Mouse (Mus musculus) midbrain, embryonic 16.5 days (tissue): Measurements from ENCODE around the gene Ankrd34c. TPM values are rescaled to one million over a fixed set of nuclear protein-coding genes. Genes with fewer than 3 reads are reported as not detected.

ENCODE experiments used
- ATAC-seq: fragments of 200-750 bp; cut with Nextera tagmentation; 2 replicates; pipeline ENCODE4 v1.8.0; 2017; ENCODE audit warnings: moderate TSS enrichment
- H3K27ac ChIP-seq: fragments of 300-500 bp; sonication (generic); 2 replicates; pipeline ENCODE4 v1.5.1; 2014; ENCODE audit warnings: mild to moderate bottlenecking, low read length, mixed read lengths
- H3K27me3 ChIP-seq: fragments of 300-500 bp; sonication (generic); 2 replicates; pipeline ENCODE4 v1.6.1; 2014; ENCODE audit warnings: low read depth, low read length, mixed read lengths; ENCODE audit not compliant: control insufficient read depth, insufficient read depth
- H3K36me3 ChIP-seq: fragments of 300-500 bp; sonication (generic); 2 replicates; pipeline ENCODE4 v1.6.1; 2014; ENCODE audit warnings: mild to moderate bottlenecking, low read length, moderate library complexity, mixed read lengths; ENCODE audit not compliant: control insufficient read depth, insufficient read depth
- H3K4me1 ChIP-seq: fragments of 300-500 bp; sonication (generic); 2 replicates; pipeline ENCODE4 v1.6.1; 2014; ENCODE audit warnings: mild to moderate bottlenecking, low read length, mixed read lengths; ENCODE audit not compliant: control insufficient read depth, insufficient read depth
- H3K4me2 ChIP-seq: fragments of 300-500 bp; sonication (generic); 2 replicates; pipeline ENCODE4 v1.6.1; 2014; ENCODE audit warnings: mild to moderate bottlenecking, low read length, mixed read lengths
- H3K4me3 ChIP-seq: fragments of 300-500 bp; sonication (generic); 2 replicates; pipeline ENCODE4 v1.5.1; 2014; ENCODE audit warnings: low read depth, mild to moderate bottlenecking, low read length, moderate library complexity, mixed read lengths
- H3K9ac ChIP-seq: fragments of 300-500 bp; sonication (generic); 2 replicates; pipeline ENCODE4 v1.6.1; 2014; ENCODE audit warnings: low read depth, low read length, mixed read lengths
- H3K9me3 ChIP-seq: fragments of 300-500 bp; sonication (generic); replicated peaks from 2 replicates; pipeline ENCODE4 v1.6.1; 2014; ENCODE audit warnings: mild to moderate bottlenecking, low read length, mixed read lengths; ENCODE audit not compliant: control insufficient read depth, poor library complexity, severe bottlenecking
- WGBS: fragments of 180-500 bp; shearing (Covaris S2); extraction: QIAGEN DNeasy Blood & Tissue Kit; methylation state at CpG from one replicate; pipeline ENCODE4 v1.1.7; 2014; 5-methylcytosine and 5-hydroxymethylcytosine counted together
- polyA plus RNA-seq: library from polyadenylated mRNA; unstranded; fragments of >200 nt; fragmentation: Nextera tagmentation; extraction: Ambion mirVana; gene quantifications from 2 replicates; pipeline ENCODE4 v1.2.1, GENCODE M21; 2015

The Ankrd34c gene
- polyA plus RNA-seq, 1 experiment from 2014 or later: 0.34 TPM

- no peak for ATAC-seq
- H3K36me3 ChIP-seq: no peaks in the 10 kb centered on the region
- H3K4me2 ChIP-seq: no peak overlapping the region
- H3K9me3 ChIP-seq: no peaks in the 10 kb centered on the region
- no peak overlapping the region for H3K9ac ChIP-seq
- H3K4me1 ChIP-seq: peaks cover 3% of the 10 kb centered on the region; the same call in 1 of the 2 replicates
- no peak overlapping the region for H3K27ac ChIP-seq
- no peak overlapping the region for H3K4me3 ChIP-seq
- H3K27me3 ChIP-seq: peaks cover 8% of the 10 kb centered on the region
These were observed 1.8 kb upstream of the Ankrd34c start for GRCm38 (mm10) chr9:89740041-89740440.

GRCm38 (mm10) chr9:89737888-89738287, 387 bp downstream of the Ankrd34c start:
- Histone ChIP-seq H3K27ac (no peak overlapping the region), H3K9ac (no peak overlapping the region), H3K9me3 (no peaks in the 10 kb centered on the region), H3K4me3 (peak overlapping the region; percentile 33), H3K27me3 (peaks cover 8% of the 10 kb centered on the region), H3K4me2 (peak overlapping the region; percentile 59), H3K36me3 (no peaks in the 10 kb centered on the region), H3K4me1 (peaks cover 3% of the 10 kb centered on the region; the same call in 1 of the 2 replicates)
- 9% methylated on average over 6 of the region's 6 CpGs for WGBS
- peak; percentile 73 for ATAC-seq

GRCm38 (mm10) chr9:89736932-89737705, 1.2 kb downstream of the Ankrd34c start:
- 6% methylated on average over 20 of the region's 20 CpGs for WGBS
- peaks cover 3% of the 10 kb centered on the region; the same call in 1 of the 2 replicates for H3K4me1 ChIP-seq
- no peaks in the 10 kb centered on the region for H3K36me3 ChIP-seq
- H3K4me3 ChIP-seq: peak overlapping the region; percentile 33
- H3K4me2 ChIP-seq: peak overlapping the region; percentile 59
- no peak overlapping the region for H3K27ac ChIP-seq
- peak; percentile 67 for ATAC-seq
- peak overlapping the region; percentile 8; the same call in 1 of the 2 replicates for H3K9ac ChIP-seq
- peaks cover 8% of the 10 kb centered on the region for H3K27me3 ChIP-seq
- no peaks in the 10 kb centered on the region for H3K9me3 ChIP-seq

GRCm38 (mm10) chr9:89706906-89707305, 31.4 kb downstream of the Ankrd34c start:
- WGBS: 21% methylated on average over 4 of the region's 4 CpGs

GRCm38 (mm10) chr9:89705197-89705533, 33.1 kb downstream of the Ankrd34c start:
- Histone ChIP-seq H3K27ac (peak overlapping the region; percentile 88), H3K36me3 (0 out of 2 replicates have a peak, but pooled peaks cover under 1% of the 10 kb centered on the region), H3K4me1 (peaks cover 5% of the 10 kb centered on the region; the same call in 1 of the 2 replicates), H3K9ac (peak overlapping the region; percentile 81), H3K27me3 (no peaks in the 10 kb centered on the region), H3K4me3 (peak overlapping the region; percentile 61), H3K4me2 (peak overlapping the region; percentile 70), H3K9me3 (no peaks in the 10 kb centered on the region)
- ATAC-seq: peak; percentile 76
- 7% methylated on average over 10 of the region's 10 CpGs for WGBS

More at GRCm38 (mm10) chr9:89706906-89707305, 31.4 kb downstream of the Ankrd34c start:
- Histone ChIP-seq H3K4me2 (no peak overlapping the region), H3K4me1 (peaks cover 5% of the 10 kb centered on the region; the same call in 1 of the 2 replicates), H3K27me3 (no peaks in the 10 kb centered on the region), H3K27ac (no peak overlapping the region), H3K9ac (no peak overlapping the region), H3K36me3 (no peaks in the 10 kb centered on the region), H3K4me3 (no peak overlapping the region), H3K9me3 (no peaks in the 10 kb centered on the region)
- no peak for ATAC-seq

- H3K9me3 ChIP-seq: no peaks in the 10 kb centered on the region
- ATAC-seq: peak; percentile 99
- peak within 1 kb of the TSS; percentile 81 for H3K9ac ChIP-seq
- H3K36me3 ChIP-seq: 0 out of 2 replicates have a peak, but pooled peaks cover 5% of the 10 kb centered on the region
- H3K4me2 ChIP-seq: peak within 1 kb of the TSS; percentile 70
- 2% methylated on average over 51 of the region's 52 CpGs for WGBS
- peak within 1 kb of the TSS; percentile 61 for H3K4me3 ChIP-seq
- H3K27ac ChIP-seq: peak within 1 kb of the TSS; percentile 88
- peaks cover 5% of the 10 kb centered on the region; the same call in 1 of the 2 replicates for H3K4me1 ChIP-seq
- no peaks in the 10 kb centered on the region for H3K27me3 ChIP-seq
These were observed 33.7 kb downstream of the Ankrd34c start, which contains the start of gene Tmed3 for GRCm38 (mm10) chr9:89704265-89705196. TSS of gene Tmed3 (minus strand) at chr9:89705068.

- no peak for ATAC-seq
- Histone ChIP-seq H3K4me3 (no peak overlapping the region), H3K9me3 (no peaks in the 10 kb centered on the region), H3K36me3 (peaks cover 18% of the 10 kb centered on the region; the same call in 1 of the 2 replicates), H3K4me2 (no peak overlapping the region), H3K27ac (no peak overlapping the region), H3K9ac (no peak overlapping the region), H3K27me3 (no peaks in the 10 kb centered on the region), H3K4me1 (peaks cover 5% of the 10 kb centered on the region; the same call in 1 of the 2 replicates)
- 98% methylated on average over 2 of the region's 2 CpGs for WGBS
These were observed 37.3 kb downstream of the Ankrd34c start for GRCm38 (mm10) chr9:89700910-89701457.

GRCm38 (mm10) chr9:89695143-89695542, 43.1 kb downstream of the Ankrd34c start:
- Histone ChIP-seq H3K9ac (no peak overlapping the region), H3K27me3 (no peaks in the 10 kb centered on the region), H3K9me3 (no peaks in the 10 kb centered on the region), H3K4me2 (no peak overlapping the region), H3K4me3 (no peak overlapping the region), H3K27ac (no peak overlapping the region), H3K36me3 (peaks cover 18% of the 10 kb centered on the region; the same call in 1 of the 2 replicates), H3K4me1 (no peaks in the 10 kb centered on the region)
- no peak for ATAC-seq
- WGBS: 93% methylated on average over 1 of the region's 1 CpGs
